Mouse (Mus musculus) MEL (cell line): Measurements from ENCODE around the gene Msl3. TPM values are rescaled to one million over a fixed set of nuclear protein-coding genes. Genes with fewer than 3 reads are reported as not detected.

Source experiments
- DNase-seq: peaks from one replicate; pipeline ENCODE4 v3.0.0; 2011; ENCODE audit warnings: low read depth, low spot score
- H3K27ac ChIP-seq: 2 replicates; pipeline ENCODE4 v1.5.1; 2012; ENCODE audit warnings: low read depth, mild to moderate bottlenecking, control low read depth, low read length, moderate library complexity; ENCODE audit not compliant: control insufficient read depth
- H3K27me3 ChIP-seq, 2 experiments: fragments of 150-350 bp in 1 of 2; sonication (generic) in 1 of 2; 2 replicates each; pipeline ENCODE4 v1.6.1; 2012; ENCODE audit warnings: low read length in 2 of 2, mild to moderate bottlenecking in 2 of 2, improper control_type of control experiment in 1 of 2, moderate library complexity in 1 of 2; ENCODE audit not compliant: insufficient read depth in 2 of 2, control insufficient read depth in 1 of 2
- H3K36me3 ChIP-seq, 2 experiments: 2 replicates each; pipeline ENCODE4 v1.6.1; 2012 to 2014; ENCODE audit warnings: low read length in 2 of 2, improper control_type of control experiment in 1 of 2, inconsistent platforms in 1 of 2, mild to moderate bottlenecking in 1 of 2; ENCODE audit not compliant: insufficient read depth in 2 of 2, control insufficient read depth in 1 of 2
- H3K4me1 ChIP-seq, 2 experiments: fragments of 150-350 bp in 1 of 2; sonication (generic) in 1 of 2; 2 replicates each; pipeline ENCODE4 v1.6.1; 2012; ENCODE audit warnings: low read length in 2 of 2, improper control_type of control experiment in 1 of 2, mild to moderate bottlenecking in 1 of 2; ENCODE audit not compliant: insufficient read depth in 2 of 2, control insufficient read depth in 1 of 2
- H3K4me3 ChIP-seq, 2 experiments: fragments of 150-350 bp in 1 of 2; sonication (generic) in 1 of 2; 2 replicates each; pipeline ENCODE4 v1.5.1; 2012; ENCODE audit warnings: low read depth in 2 of 2, low read length in 2 of 2, mild to moderate bottlenecking in 2 of 2, moderate library complexity in 2 of 2, control low read depth in 1 of 2, improper control_type of control experiment in 1 of 2; ENCODE audit not compliant: control insufficient read depth in 1 of 2, insufficient read depth in 1 of 2
- H3K79me2 ChIP-seq: 2 replicates; pipeline ENCODE4 v1.6.1; 2012; ENCODE audit warnings: mild to moderate bottlenecking, low read length, moderate library complexity; ENCODE audit not compliant: control insufficient read depth, poor library complexity, insufficient read depth
- H3K9ac ChIP-seq: 2 replicates; pipeline ENCODE4 v1.6.1; 2012; ENCODE audit warnings: low read depth, mild to moderate bottlenecking, control low read depth, low read length, moderate library complexity; ENCODE audit not compliant: control insufficient read depth, poor library complexity, severe bottlenecking
- H3K9me3 ChIP-seq: fragments of 150-350 bp; sonication (generic); replicated peaks from 2 replicates; pipeline ENCODE4 v1.6.1; 2012; ENCODE audit warnings: mild to moderate bottlenecking, low read length, improper control_type of control experiment, moderate library complexity; ENCODE audit not compliant: insufficient read depth
- BHLHE40 ChIP-seq: IDR thresholded peaks from 2 replicates; pipeline ENCODE4 v1.6.1; 2012; ENCODE audit warnings: low read depth, mild to moderate bottlenecking, inconsistent platforms, low read length, improper control_type of control experiment, borderline replicate concordance
- CHD1 ChIP-seq: IDR thresholded peaks from 2 replicates; pipeline ENCODE4 v1.6.1; 2012; ENCODE audit warnings: low read depth, mild to moderate bottlenecking, inconsistent platforms, low read length, improper control_type of control experiment
- CHD2 ChIP-seq: IDR thresholded peaks from 2 replicates; pipeline ENCODE4 v1.6.1; 2011; ENCODE audit warnings: low read length, improper control_type of control experiment
- CTCF ChIP-seq, 3 experiments: IDR thresholded peaks in 2 of 3; conservative IDR thresholded peaks in 1 of 3; 2 replicates each; pipeline ENCODE4 v1.5.1; 2011 to 2012; ENCODE audit warnings: low read length in 3 of 3, low read depth in 2 of 3, mild to moderate bottlenecking in 2 of 3, improper control_type of control experiment in 1 of 3, inconsistent platforms in 1 of 3, mixed read lengths in 1 of 3, moderate library complexity in 1 of 3; ENCODE audit not compliant: control insufficient read depth in 1 of 3, insufficient read depth in 1 of 3, poor library complexity in 1 of 3, severe bottlenecking in 1 of 3
- ELF1 ChIP-seq: IDR thresholded peaks from 2 replicates; pipeline ENCODE4 v1.6.1; 2014; ENCODE audit warnings: low read depth, mild to moderate bottlenecking, inconsistent platforms, low read length, improper control_type of control experiment, moderate library complexity
- ETS1 ChIP-seq: IDR thresholded peaks from 2 replicates; pipeline ENCODE4 v1.6.1; 2012; ENCODE audit warnings: low read depth, mild to moderate bottlenecking, inconsistent platforms, low read length, improper control_type of control experiment, moderate library complexity
- GABPA ChIP-seq: IDR thresholded peaks from 2 replicates; pipeline ENCODE4 v1.6.1; 2012; ENCODE audit warnings: low read depth, mild to moderate bottlenecking, inconsistent platforms, low read length, improper control_type of control experiment, moderate library complexity
- GATA1 ChIP-seq: IDR thresholded peaks from 2 replicates; pipeline ENCODE4 v1.6.1; 2011; ENCODE audit warnings: low read depth, low read length, improper control_type of control experiment
- HCFC1 ChIP-seq: IDR thresholded peaks from 2 replicates; pipeline ENCODE4 v1.6.1; 2012; ENCODE audit warnings: low read depth, mild to moderate bottlenecking, inconsistent platforms, low read length, improper control_type of control experiment, moderate library complexity
- KAT2A ChIP-seq: conservative IDR thresholded peaks from 2 replicates; pipeline ENCODE4 v1.6.1; 2012; ENCODE audit warnings: low read depth, low read length, improper control_type of control experiment, inconsistent platforms
- MAFK ChIP-seq: IDR thresholded peaks from 2 replicates; pipeline ENCODE4 v1.6.1; 2011; ENCODE audit warnings: low read depth, mild to moderate bottlenecking, low read length, improper control_type of control experiment, borderline replicate concordance
- MAX ChIP-seq: IDR thresholded peaks from 2 replicates; pipeline ENCODE4 v1.6.1; 2011; ENCODE audit warnings: low read length, improper control_type of control experiment
- MAZ ChIP-seq: IDR thresholded peaks from 2 replicates; pipeline ENCODE4 v1.6.1; 2012; ENCODE audit warnings: low read depth, mild to moderate bottlenecking, inconsistent platforms, low read length, improper control_type of control experiment
- MEF2A ChIP-seq: IDR thresholded peaks from 2 replicates; pipeline ENCODE4 v1.6.1; 2014; ENCODE audit warnings: low read depth, mild to moderate bottlenecking, inconsistent platforms, low read length, improper control_type of control experiment; ENCODE audit not compliant: poor library complexity, insufficient replicate concordance, severe bottlenecking; ENCODE audit errors: extremely low read depth
- MXI1 ChIP-seq: IDR thresholded peaks from 2 replicates; pipeline ENCODE4 v1.6.1; 2011; ENCODE audit warnings: mild to moderate bottlenecking, low read depth, low read length, improper control_type of control experiment
- NELFE ChIP-seq: IDR thresholded peaks from 2 replicates; pipeline ENCODE4 v1.6.1; 2011; ENCODE audit warnings: low read depth, low read length, improper control_type of control experiment
- POLR2A ChIP-seq, 2 experiments: IDR thresholded peaks; 2 replicates each; pipeline ENCODE4 v1.6.1; 2011 to 2012; ENCODE audit warnings: low read length in 2 of 2, mild to moderate bottlenecking in 2 of 2, control low read depth in 1 of 2, improper control_type of control experiment in 1 of 2, low read depth in 1 of 2, moderate library complexity in 1 of 2; ENCODE audit not compliant: control insufficient read depth in 1 of 2, insufficient read depth in 1 of 2, poor library complexity in 1 of 2
- RAD21 ChIP-seq: IDR thresholded peaks from 2 replicates; pipeline ENCODE4 v1.6.1; 2011; ENCODE audit warnings: mild to moderate bottlenecking, low read depth, low read length, improper control_type of control experiment
- RCOR1 ChIP-seq: IDR thresholded peaks from 2 replicates; pipeline ENCODE4 v1.6.1; 2012; ENCODE audit warnings: low read depth, mild to moderate bottlenecking, inconsistent platforms, low read length, improper control_type of control experiment
- SIN3A ChIP-seq: IDR thresholded peaks from 2 replicates; pipeline ENCODE4 v1.6.1; 2012; ENCODE audit warnings: low read length, improper control_type of control experiment, inconsistent platforms
- TAL1 ChIP-seq: IDR thresholded peaks from 2 replicates; pipeline ENCODE4 v1.6.1; 2012; ENCODE audit warnings: mild to moderate bottlenecking, inconsistent platforms, low read length, moderate library complexity, mixed read lengths
- TBP ChIP-seq: IDR thresholded peaks from 2 replicates; pipeline ENCODE4 v1.8.0; 2011; ENCODE audit warnings: low read depth, low read length, improper control_type of control experiment
- TCF12 ChIP-seq: IDR thresholded peaks from 2 replicates; pipeline ENCODE4 v1.6.1; 2014; ENCODE audit warnings: low read depth, mild to moderate bottlenecking, inconsistent platforms, low read length, improper control_type of control experiment, moderate library complexity
- USF2 ChIP-seq, 2 experiments: IDR thresholded peaks; 2 replicates each; pipeline ENCODE4 v1.6.1; 2011 to 2012; ENCODE audit warnings: improper control_type of control experiment in 2 of 2, low read length in 2 of 2, borderline replicate concordance in 1 of 2, inconsistent platforms in 1 of 2, low read depth in 1 of 2, mild to moderate bottlenecking in 1 of 2; ENCODE audit not compliant: insufficient read depth in 1 of 2
- ZNF384 ChIP-seq: IDR thresholded peaks from 2 replicates; pipeline ENCODE4 v1.6.1; 2012; ENCODE audit warnings: low read depth, mild to moderate bottlenecking, inconsistent platforms, low read length, improper control_type of control experiment
- polyA plus RNA-seq, 2 experiments: library from polyadenylated mRNA; stranded (reverse) in 1 of 2; unstranded in 1 of 2; fragments of >175 nt in 1 of 2; fragments of >200 nt in 1 of 2; gene quantifications; 2 replicates each; pipeline versions ENCODE4 v1.2.1 to v1.2.4; 2012; ENCODE audit warnings: low replicate concordance in 2 of 2, low read depth in 1 of 2; ENCODE audit not compliant: insufficient read length in 2 of 2, insufficient read depth in 1 of 2, missing spikeins in 1 of 2
- total RNA-seq: library from RNA; depleted of rRNA; stranded (reverse); fragments of 300-350 nt; gene quantifications from 2 replicates; pipeline ENCODE4 v1.2.3, GENCODE M21; 2012

Gene Msl3
- total and polyA plus RNA-seq, 3 experiments: 76.7 to 229 (median 79.9) TPM

DNA sequence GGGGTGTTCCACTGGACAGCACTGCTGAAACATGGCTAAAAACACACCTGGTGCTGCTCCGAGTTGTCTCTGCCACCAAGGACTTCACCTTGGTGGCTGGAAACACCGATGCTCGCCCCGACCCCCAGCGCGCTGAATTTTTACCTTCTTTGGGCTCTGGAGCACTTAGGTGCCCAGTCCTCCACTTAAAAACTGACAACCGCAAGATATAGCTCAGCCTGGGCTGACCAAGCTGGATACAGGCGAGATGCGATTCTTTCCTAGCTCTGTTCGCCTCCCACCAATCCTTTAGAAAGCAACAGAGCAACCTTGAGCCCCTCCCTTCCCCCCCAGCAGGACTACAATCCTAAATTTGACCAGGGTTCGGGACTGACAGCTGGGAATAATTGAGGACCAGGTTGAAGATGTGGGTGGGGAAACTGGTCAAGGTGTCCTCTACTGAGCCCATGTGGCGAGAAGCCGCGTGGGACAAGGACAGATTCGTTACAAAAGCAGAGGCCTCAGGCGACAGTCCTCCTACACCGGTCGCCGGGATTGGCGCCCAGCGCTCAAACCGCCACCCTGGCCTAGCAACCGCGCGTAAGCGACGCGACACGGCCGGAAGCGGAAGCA lies 679 bp downstream of the Msl3 start (continued):
- no peak for TF ChIP-seq USF2 (IDR thresholded peaks at IDR 0.05; ENCODE audit: borderline replicate concordance in 1 of 2, insufficient read depth in 1 of 2, low read depth in 1 of 2, low read length in 2 of 2)
- 0 out of 2 replicates have a peak, but pooled peaks have one; percentile 19 for TF ChIP-seq CHD1
- no peak for TF ChIP-seq MAFK
- TF ChIP-seq RAD21: no peak
- no peak for TF ChIP-seq RCOR1
- TF ChIP-seq TAL1: no peak
- no peak for TF ChIP-seq MAZ
- no peak for TF ChIP-seq ETS1
- TF ChIP-seq GABPA: no peak
- TF ChIP-seq MAX: no peak

DNA sequence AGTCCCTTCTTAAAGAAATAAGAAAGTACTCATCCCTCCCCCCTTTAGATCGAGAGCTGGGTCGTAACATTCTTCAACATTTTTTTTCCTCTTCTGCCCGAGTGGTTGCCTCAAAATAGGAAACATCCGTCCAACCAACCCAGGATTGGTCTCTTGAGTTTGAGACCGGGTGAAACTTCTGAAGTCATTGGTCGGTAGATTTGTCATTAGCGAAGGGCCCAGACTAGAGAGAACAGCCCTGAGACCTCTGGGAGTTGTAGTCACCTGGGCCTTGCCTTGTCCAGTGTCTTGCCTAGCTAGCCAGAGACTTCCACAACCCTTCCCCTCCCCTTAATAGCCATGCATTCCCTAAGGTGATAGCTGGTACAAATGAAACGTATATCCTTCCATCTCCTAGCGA lies 1.3 kb downstream of the Msl3 start:
- Histone ChIP-seq H3K79me2 (peaks cover 10% of the 10 kb centered on the region; the same call in 1 of the 2 replicates), H3K27me3 (no peaks in the 10 kb centered on the region), H3K4me1 (peaks cover 0 to 5% of the 10 kb centered on the region in 2 experiments; a peak in 2 of 4 replicates), H3K4me3 (peak overlapping the region; percentile 80 to 93), H3K9ac (peak overlapping the region; percentile 94), H3K27ac (peak overlapping the region; percentile 97), H3K9me3 (no peaks in the 10 kb centered on the region), H3K36me3 (peaks cover 5 to 25% of the 10 kb centered on the region in 2 experiments)
- TF ChIP-seq RCOR1 (no peak), CHD2 (peak; percentile 25), BHLHE40 (no peak), TCF12 (0 out of 2 replicates have a peak, but pooled peaks have one; percentile 6), USF2 (IDR thresholded peaks at IDR 0.05; ENCODE audit: borderline replicate concordance in 1 of 2, insufficient read depth in 1 of 2, low read depth in 1 of 2, low read length in 2 of 2) (no peak), ELF1 (peak; percentile 65), ZNF384 (peak; percentile 94), MAFK (no peak), MXI1 (peak; percentile 62; the same call in 1 of the 2 replicates), NELFE (peak; percentile 53), TBP (peak; percentile 64), POLR2A (IDR thresholded peaks at IDR 0.05; ENCODE audit: control insufficient read depth in 1 of 2, insufficient read depth in 1 of 2, low read depth in 1 of 2, low read length in 2 of 2, poor library complexity in 1 of 2) (no peak), RAD21 (no peak), HCFC1 (peak; percentile 96), GATA1 (no peak), SIN3A (peak; percentile 82), KAT2A (peak; percentile 80), ETS1 (0 out of 2 replicates have a peak, but pooled peaks have one; percentile 19), MEF2A (no peak), CTCF (IDR thresholded peaks at IDR 0.05 in 2 of 3, conservative IDR thresholded peaks at IDR 0.05 in 1 of 3; ENCODE audit: control insufficient read depth in 1 of 3, insufficient read depth in 1 of 3, low read depth in 2 of 3, low read length in 3 of 3, poor library complexity in 1 of 3, severe bottlenecking in 1 of 3) (no peak)
- DNase-seq: peak; percentile 95
